Mouse (Mus musculus): ENCODE results near the gene Ehbp1. TPM values are rescaled to one million over a fixed set of nuclear protein-coding genes. Genes with fewer than 3 reads are reported as not detected.

The Ehbp1 gene
- polyA plus RNA-seq, 1 experiment, result not detected

DNA sequence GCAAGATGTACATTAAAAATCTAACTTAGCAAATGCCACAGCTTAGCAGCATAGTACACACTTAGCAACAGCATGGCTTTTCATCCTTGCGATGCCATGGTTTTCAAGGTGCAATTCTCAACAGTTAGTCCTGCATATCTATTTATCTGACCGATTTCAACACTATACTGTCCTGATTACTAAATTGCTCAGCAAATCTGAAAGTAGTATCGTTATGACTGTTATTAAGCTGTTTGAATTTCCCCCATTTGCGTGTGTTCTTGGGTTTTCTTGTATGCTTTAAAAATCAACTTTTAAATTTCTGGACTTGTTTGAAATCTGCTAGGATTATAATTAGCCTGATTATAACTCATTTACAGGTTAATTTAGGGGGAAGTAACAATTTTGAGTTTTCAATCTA, 184.2 kb downstream of the Ehbp1 start:
- Histone ChIP-seq H3K27ac (ENCODE audit: insufficient read depth, low read depth, low read length) (no peak overlapping the region), H3K4me1 (ENCODE audit: control insufficient read depth, insufficient read depth, low read length) (no peaks in the 10 kb centered on the region), H3K4me3 (ENCODE audit: insufficient read depth, low read depth, low read length) (no peak overlapping the region)
- 92% methylated on average over 4 of the region's 4 CpGs for WGBS
- no peak for TF ChIP-seq CTCF (IDR thresholded peaks at IDR 0.05; ENCODE audit: insufficient read depth, low read depth, low read length)
- TF ChIP-seq POLR2A (IDR thresholded peaks at IDR 0.05; ENCODE audit: insufficient read depth, low read depth, low read length), result no peak

DNA sequence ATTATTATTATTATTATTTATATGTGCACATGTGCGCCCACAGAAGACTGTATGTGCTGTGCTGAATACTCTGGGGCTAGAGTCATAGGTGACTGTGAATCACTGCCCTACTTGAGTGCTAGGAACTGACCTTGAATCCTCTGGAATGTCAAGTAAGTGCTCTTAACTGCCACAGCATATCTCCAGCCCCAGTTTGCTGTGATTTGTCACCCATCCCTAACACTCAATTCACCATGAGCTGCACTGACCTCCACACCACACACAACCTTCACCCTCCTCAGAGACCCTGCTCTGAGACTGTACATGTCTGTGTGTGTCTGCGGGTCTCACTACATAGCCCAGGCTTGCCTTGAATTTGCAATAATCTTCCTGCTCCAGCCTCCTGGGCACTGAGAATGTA, 185.9 kb downstream of the Ehbp1 start:
- 99% methylated on average over 2 of the region's 2 CpGs for WGBS
- Histone ChIP-seq H3K4me1 (ENCODE audit: control insufficient read depth, insufficient read depth, low read length) (no peaks in the 10 kb centered on the region), H3K4me3 (ENCODE audit: insufficient read depth, low read depth, low read length) (no peak overlapping the region), H3K27ac (ENCODE audit: insufficient read depth, low read depth, low read length) (no peak overlapping the region)
- TF ChIP-seq CTCF (IDR thresholded peaks at IDR 0.05; ENCODE audit: insufficient read depth, low read depth, low read length), result no peak
- TF ChIP-seq POLR2A (IDR thresholded peaks at IDR 0.05; ENCODE audit: insufficient read depth, low read depth, low read length), result no peak

- Histone ChIP-seq H3K27ac (ENCODE audit: insufficient read depth, low read depth, low read length) (no peak overlapping the region), H3K4me3 (ENCODE audit: insufficient read depth, low read depth, low read length) (no peak overlapping the region), H3K4me1 (ENCODE audit: control insufficient read depth, insufficient read depth, low read length) (no peaks in the 10 kb centered on the region)
- 90% methylated on average over 3 of the region's 3 CpGs for WGBS
- TF ChIP-seq POLR2A (IDR thresholded peaks at IDR 0.05; ENCODE audit: insufficient read depth, low read depth, low read length), result no peak
- no peak for TF ChIP-seq CTCF (IDR thresholded peaks at IDR 0.05; ENCODE audit: insufficient read depth, low read depth, low read length)
These were observed 186.6 kb downstream of the Ehbp1 start for GRCm38 (mm10) chr11:22155366-22156095.

DNA sequence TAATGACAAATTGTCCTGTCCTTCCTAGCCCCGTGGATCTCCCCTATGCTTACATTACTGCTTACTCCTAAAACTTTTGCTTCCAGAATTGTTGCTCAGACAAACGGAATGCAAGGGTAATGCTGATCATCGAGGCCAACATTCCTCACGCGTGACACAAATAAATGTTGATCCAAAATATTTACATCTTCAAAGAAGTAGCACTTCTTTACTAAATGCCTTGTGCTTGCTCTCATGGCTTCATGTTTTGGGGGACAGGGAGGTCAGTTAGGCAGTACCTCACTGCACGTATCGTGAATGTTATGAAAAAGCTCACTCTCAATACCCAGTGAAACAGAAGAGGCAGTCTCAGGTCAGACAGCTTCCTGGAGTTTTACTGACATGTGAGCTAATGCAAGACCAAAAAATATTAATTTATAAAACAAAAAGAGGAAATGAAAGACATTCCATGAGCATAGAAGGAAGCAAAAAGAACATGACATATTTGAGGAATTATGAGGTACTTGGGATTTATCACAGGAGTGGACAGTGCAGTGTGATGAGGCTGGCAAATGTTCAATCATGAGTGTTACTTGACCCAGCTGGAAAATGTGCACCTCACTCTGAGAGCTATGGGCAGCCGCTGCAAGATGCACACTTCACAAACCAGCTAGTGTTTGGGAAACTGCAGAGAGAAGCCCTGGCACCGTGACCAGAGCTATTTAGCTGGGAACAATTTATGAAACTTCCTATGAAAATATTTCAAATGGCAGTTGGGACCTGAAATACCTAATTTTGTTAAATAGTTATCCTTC, 187.4 kb downstream of the Ehbp1 start:
- Histone ChIP-seq H3K4me3 (ENCODE audit: insufficient read depth, low read depth, low read length) (no peak overlapping the region), H3K27ac (ENCODE audit: insufficient read depth, low read depth, low read length) (no peak overlapping the region), H3K4me1 (ENCODE audit: control insufficient read depth, insufficient read depth, low read length) (no peaks in the 10 kb centered on the region)
- no peak for TF ChIP-seq CTCF (IDR thresholded peaks at IDR 0.05; ENCODE audit: insufficient read depth, low read depth, low read length)
- no peak for TF ChIP-seq POLR2A (IDR thresholded peaks at IDR 0.05; ENCODE audit: insufficient read depth, low read depth, low read length)
- WGBS, result 81% methylated on average over 9 of the region's 9 CpGs

GRCm38 (mm10) chr11:22140737-22141136, 201.4 kb downstream of the Ehbp1 start:
- no peaks in the 10 kb centered on the region for H3K4me1 ChIP-seq (ENCODE audit: control insufficient read depth, insufficient read depth, low read length)
- 86% methylated on average over 2 of the region's 2 CpGs for WGBS
- TF ChIP-seq POLR2A (IDR thresholded peaks at IDR 0.05; ENCODE audit: insufficient read depth, low read depth, low read length) (no peak), CTCF (IDR thresholded peaks at IDR 0.05; ENCODE audit: insufficient read depth, low read depth, low read length) (no peak)
- H3K4me3 ChIP-seq (ENCODE audit: insufficient read depth, low read depth, low read length), result no peak overlapping the region
- H3K27ac ChIP-seq (ENCODE audit: insufficient read depth, low read depth, low read length), result no peak overlapping the region

GRCm38 (mm10) chr11:22138466-22138865, 203.6 kb downstream of the Ehbp1 start:
- H3K4me1 ChIP-seq (ENCODE audit: control insufficient read depth, insufficient read depth, low read length), result no peaks in the 10 kb centered on the region
- no peak for TF ChIP-seq POLR2A (IDR thresholded peaks at IDR 0.05; ENCODE audit: insufficient read depth, low read depth, low read length)
- no peak for TF ChIP-seq CTCF (IDR thresholded peaks at IDR 0.05; ENCODE audit: insufficient read depth, low read depth, low read length)
- H3K4me3 ChIP-seq (ENCODE audit: insufficient read depth, low read depth, low read length), result no peak overlapping the region
- no peak overlapping the region for H3K27ac ChIP-seq (ENCODE audit: insufficient read depth, low read depth, low read length)

DNA sequence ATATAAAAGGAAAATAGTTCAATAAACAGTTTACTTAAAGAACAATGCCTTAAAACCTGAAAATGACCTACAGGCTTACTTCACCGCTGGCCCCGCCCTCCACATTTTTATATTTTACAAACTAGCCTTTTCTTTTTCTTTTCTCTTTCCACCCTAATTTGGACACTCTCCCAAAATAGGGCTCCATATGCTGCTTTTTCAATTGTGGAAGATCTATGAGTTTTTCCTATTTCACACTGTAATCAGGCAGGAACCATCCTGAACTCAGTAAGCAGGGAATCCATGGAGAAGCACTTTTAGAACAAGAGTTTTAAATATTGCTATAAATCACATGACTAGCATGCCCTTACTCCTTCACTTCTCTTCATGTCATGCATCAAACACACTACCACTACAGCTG, 216.9 kb downstream of the Ehbp1 start:
- TF ChIP-seq POLR2A (IDR thresholded peaks at IDR 0.05; ENCODE audit: insufficient read depth, low read depth, low read length), result no peak
- no peak for TF ChIP-seq CTCF (IDR thresholded peaks at IDR 0.05; ENCODE audit: insufficient read depth, low read depth, low read length)
- no peak overlapping the region for H3K4me3 ChIP-seq (ENCODE audit: insufficient read depth, low read depth, low read length)
- no peak overlapping the region for H3K27ac ChIP-seq (ENCODE audit: insufficient read depth, low read depth, low read length)
- WGBS, result 99% methylated on average over 2 of the region's 2 CpGs
- H3K4me1 ChIP-seq (ENCODE audit: control insufficient read depth, insufficient read depth, low read length), result no peaks in the 10 kb centered on the region

DNA sequence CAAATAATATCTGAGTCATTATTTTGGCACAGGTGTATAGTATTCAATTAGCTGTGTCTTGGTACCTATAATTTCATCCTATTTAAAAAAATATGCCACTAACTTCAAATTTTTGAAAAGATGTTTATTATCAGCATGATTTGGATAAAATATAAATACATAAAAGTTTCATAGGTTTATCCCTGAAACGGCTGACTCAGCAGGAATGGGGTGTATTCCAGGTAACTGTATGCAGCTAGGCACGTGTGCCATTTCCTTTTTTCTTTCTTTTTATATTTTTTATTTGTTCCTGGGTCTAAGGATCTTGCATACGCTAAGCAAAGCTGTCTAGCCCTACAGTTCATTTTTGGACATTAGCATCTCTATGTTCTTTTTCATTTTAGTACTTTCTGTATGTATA, 223.2 kb downstream of the Ehbp1 start:
- Histone ChIP-seq H3K4me1 (ENCODE audit: control insufficient read depth, insufficient read depth, low read length) (no peaks in the 10 kb centered on the region), H3K27ac (ENCODE audit: insufficient read depth, low read depth, low read length) (no peak overlapping the region), H3K4me3 (ENCODE audit: insufficient read depth, low read depth, low read length) (no peak overlapping the region)
- no peak for TF ChIP-seq CTCF (IDR thresholded peaks at IDR 0.05; ENCODE audit: insufficient read depth, low read depth, low read length)
- TF ChIP-seq POLR2A (IDR thresholded peaks at IDR 0.05; ENCODE audit: insufficient read depth, low read depth, low read length), result no peak
- 92% methylated on average over 3 of the region's 3 CpGs for WGBS

DNA sequence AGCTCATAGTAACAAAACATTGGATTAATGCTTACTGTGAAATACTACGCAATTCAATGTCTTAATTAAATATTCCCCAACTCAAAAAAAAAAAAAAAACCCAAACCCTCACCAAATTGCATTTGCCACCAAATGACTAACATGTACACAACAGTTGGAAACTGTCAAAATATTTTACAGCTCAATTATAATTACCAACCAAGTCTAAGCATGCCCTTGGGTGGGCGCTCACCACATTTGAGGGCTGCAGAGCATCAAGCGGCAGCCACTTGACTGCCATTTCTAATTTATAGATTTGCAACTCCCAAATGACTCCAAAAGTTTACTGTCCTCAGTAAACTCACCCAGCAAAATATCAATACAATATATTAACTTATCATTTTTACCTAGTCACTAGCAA, 229.9 kb downstream of the Ehbp1 start:
- WGBS, result 92% methylated on average over 3 of the region's 3 CpGs
- H3K4me1 ChIP-seq (ENCODE audit: control insufficient read depth, insufficient read depth, low read length), result no peaks in the 10 kb centered on the region
- H3K27ac ChIP-seq (ENCODE audit: insufficient read depth, low read depth, low read length), result no peak overlapping the region
- no peak overlapping the region for H3K4me3 ChIP-seq (ENCODE audit: insufficient read depth, low read depth, low read length)
- TF ChIP-seq POLR2A (IDR thresholded peaks at IDR 0.05; ENCODE audit: insufficient read depth, low read depth, low read length) (no peak), CTCF (IDR thresholded peaks at IDR 0.05; ENCODE audit: insufficient read depth, low read depth, low read length) (no peak)

Measured in olfactory bulb, adult 2 months (tissue).